Mouse (Mus musculus): ENCODE data around the gene Glis3. TPM values are rescaled to one million over a fixed set of nuclear protein-coding genes. Genes with fewer than 3 reads are reported as not detected.

Gene Glis3
- polyA plus RNA-seq, 1 experiment from 2014 or later, result 2.6 TPM

DNA sequence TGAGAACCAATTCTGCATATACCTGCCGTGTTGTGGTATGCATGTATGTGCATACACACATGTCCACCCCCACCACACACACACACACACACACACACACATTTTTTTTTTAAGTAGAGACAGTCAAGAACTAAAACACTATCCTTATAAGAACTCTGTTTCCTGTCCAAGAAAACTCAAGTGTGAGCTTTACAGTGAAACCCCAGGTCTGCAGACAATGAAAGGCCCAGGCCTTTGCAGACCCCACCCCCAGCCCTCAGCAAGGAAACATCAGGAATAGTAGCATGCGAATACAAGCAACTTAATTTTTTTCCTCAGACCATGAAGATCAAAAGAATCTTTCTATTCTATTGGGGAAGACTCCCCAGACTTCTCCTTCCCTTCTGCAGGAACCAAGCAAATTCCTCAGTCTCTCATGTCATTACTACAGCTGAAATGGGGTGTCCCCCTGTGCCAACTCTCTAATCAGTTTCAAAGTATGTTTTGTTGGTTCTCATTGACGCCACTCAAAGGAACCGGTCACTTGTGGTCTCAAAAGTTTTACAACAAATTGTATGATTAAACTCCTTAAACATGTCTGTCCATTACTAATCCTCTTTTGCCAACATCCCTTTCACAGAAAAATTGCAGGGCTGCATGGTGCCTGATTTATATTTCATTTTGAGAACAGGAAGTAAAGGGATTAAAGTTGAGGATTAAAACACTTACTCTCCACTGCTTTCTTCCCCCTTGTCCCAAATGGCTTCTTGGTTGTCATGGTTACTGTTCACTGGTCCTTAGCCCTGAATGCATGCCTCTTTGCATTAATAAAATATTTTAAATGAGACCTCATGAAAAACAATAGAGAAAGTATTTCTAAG lies 343.0 kb downstream of the Glis3 start:
- Histone ChIP-seq H3K27ac (peak overlapping the region; percentile 61; the same call in 1 of the 2 replicates), H3K4me1 (peaks cover 34% of the 10 kb centered on the region), H3K4me3 (no peak overlapping the region), H3K27me3 (ENCODE audit: low read depth, poor library complexity, severe bottlenecking) (no peaks in the 10 kb centered on the region), H3K36me3 (no peaks in the 10 kb centered on the region), H3K9me3 (replicated peaks) (no peaks in the 10 kb centered on the region)
- no peak for DNase-seq (ENCODE audit: low spot score)
- WGBS, result 78% methylated on average over 4 of the region's 4 CpGs

DNA sequence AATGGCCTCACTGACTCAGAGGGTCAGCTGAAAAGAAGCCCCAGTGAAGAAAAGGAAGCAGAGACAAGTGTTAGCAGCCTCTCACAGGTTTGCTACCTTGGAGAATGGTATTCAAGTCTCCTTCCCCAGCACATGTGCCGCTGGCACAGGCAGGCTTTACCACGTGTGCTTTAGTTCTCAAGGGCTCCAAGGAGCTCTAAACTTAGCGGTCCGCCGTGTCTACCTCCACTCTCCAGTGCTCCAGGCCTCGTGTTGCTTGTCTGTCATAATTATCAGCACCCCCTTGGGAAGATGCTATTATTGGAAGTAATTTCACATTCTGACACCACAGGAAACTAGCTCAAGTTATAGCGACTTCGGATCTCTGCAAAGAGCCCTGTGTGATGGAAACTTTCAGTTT lies 344.0 kb downstream of the Glis3 start:
- no peak for DNase-seq (ENCODE audit: low spot score)

GRCm38 (mm10) chr19:28333007-28333766 lies 346.7 kb downstream of the Glis3 start:
- H3K36me3 ChIP-seq, result no peaks in the 10 kb centered on the region
- H3K4me3 ChIP-seq, result no peak overlapping the region
- no peak overlapping the region for H3K27ac ChIP-seq
- no peaks in the 10 kb centered on the region for H3K27me3 ChIP-seq (ENCODE audit: low read depth, poor library complexity, severe bottlenecking)
- DNase-seq (ENCODE audit: low spot score), result no peak
- H3K4me1 ChIP-seq, result peaks cover 40% of the 10 kb centered on the region
- H3K9me3 ChIP-seq (replicated peaks), result no peaks in the 10 kb centered on the region
- 58% methylated on average over 11 of the region's 11 CpGs for WGBS

More for the DNA sequence above, 344.0 kb downstream of the Glis3 start:
- peak overlapping the region; percentile 56; the same call in 1 of the 2 replicates for H3K27ac ChIP-seq
- no peaks in the 10 kb centered on the region for H3K27me3 ChIP-seq (ENCODE audit: low read depth, poor library complexity, severe bottlenecking)
- no peaks in the 10 kb centered on the region for H3K9me3 ChIP-seq (replicated peaks)
- no peak overlapping the region for H3K4me3 ChIP-seq
- H3K36me3 ChIP-seq, result no peaks in the 10 kb centered on the region
- WGBS, result 81% methylated on average over 8 of the region's 8 CpGs
- H3K4me1 ChIP-seq, result peaks cover 37% of the 10 kb centered on the region

GRCm38 (mm10) chr19:28328444-28329110 lies 351.3 kb downstream of the Glis3 start:
- no peak overlapping the region for H3K4me3 ChIP-seq
- no peak for DNase-seq (ENCODE audit: low spot score)
- H3K9me3 ChIP-seq (replicated peaks), result no peaks in the 10 kb centered on the region
- H3K36me3 ChIP-seq, result no peaks in the 10 kb centered on the region
- H3K4me1 ChIP-seq, result peaks cover 19% of the 10 kb centered on the region
- WGBS, result 85% methylated on average over 16 of the region's 16 CpGs
- no peak overlapping the region for H3K27ac ChIP-seq
- no peaks in the 10 kb centered on the region for H3K27me3 ChIP-seq (ENCODE audit: low read depth, poor library complexity, severe bottlenecking)

DNA sequence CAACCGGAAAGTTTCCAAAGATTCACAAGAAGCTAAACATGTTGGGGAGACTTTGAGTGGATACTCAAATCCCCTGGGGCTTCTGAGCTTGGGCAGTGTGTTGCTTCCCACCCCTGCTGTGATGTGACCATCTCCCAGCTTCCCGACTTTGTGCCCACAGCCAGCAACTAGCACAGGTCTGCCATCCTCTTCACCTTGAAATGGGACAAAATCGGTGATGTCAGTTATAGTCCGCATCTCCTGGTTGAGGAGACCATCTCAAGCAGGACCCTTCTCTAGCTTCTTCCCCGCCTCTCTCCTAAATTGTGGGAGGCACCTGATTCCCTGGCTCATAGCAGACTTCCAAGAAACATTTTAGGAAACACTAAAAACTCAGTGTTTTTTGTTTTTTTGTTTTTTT lies 352.3 kb downstream of the Glis3 start:
- no peak overlapping the region for H3K27ac ChIP-seq
- peaks cover 9% of the 10 kb centered on the region for H3K4me1 ChIP-seq
- H3K27me3 ChIP-seq (ENCODE audit: low read depth, poor library complexity, severe bottlenecking), result no peaks in the 10 kb centered on the region
- WGBS, result 95% methylated on average over 5 of the region's 5 CpGs
- no peak overlapping the region for H3K4me3 ChIP-seq
- no peak for DNase-seq (ENCODE audit: low spot score)
- H3K36me3 ChIP-seq, result no peaks in the 10 kb centered on the region
- no peaks in the 10 kb centered on the region for H3K9me3 ChIP-seq (replicated peaks)

DNA sequence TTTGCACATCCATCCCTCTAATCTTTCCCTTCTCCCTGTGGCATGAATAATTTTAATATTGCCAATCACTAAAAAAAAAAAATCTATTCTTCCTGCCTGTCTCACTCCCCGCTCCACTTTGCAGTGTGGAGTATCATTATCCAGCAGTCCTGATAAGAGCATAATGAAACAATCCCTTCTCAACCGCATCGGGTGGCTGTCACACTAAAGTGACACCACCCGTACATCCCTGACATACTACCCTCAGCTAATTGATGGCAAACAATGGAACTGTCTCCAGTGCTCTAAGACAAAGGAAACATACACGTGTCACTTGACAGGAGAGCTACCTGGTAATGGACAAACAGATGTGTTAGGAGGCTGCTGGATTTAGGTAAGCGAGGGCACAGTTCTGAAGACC lies 373.8 kb downstream of the Glis3 start:
- Histone ChIP-seq H3K4me3 (no peak overlapping the region), H3K9me3 (replicated peaks) (no peaks in the 10 kb centered on the region), H3K4me1 (peaks cover 39% of the 10 kb centered on the region), H3K27ac (no peak overlapping the region), H3K27me3 (ENCODE audit: low read depth, poor library complexity, severe bottlenecking) (no peaks in the 10 kb centered on the region), H3K36me3 (no peaks in the 10 kb centered on the region)
- DNase-seq (ENCODE audit: low spot score), result no peak
- 81% methylated on average over 6 of the region's 6 CpGs for WGBS

GRCm38 (mm10) chr19:28305510-28305909 lies 374.4 kb downstream of the Glis3 start:
- no peak for DNase-seq (ENCODE audit: low spot score)
- Histone ChIP-seq H3K27ac (no peak overlapping the region), H3K4me3 (no peak overlapping the region), H3K9me3 (replicated peaks) (no peaks in the 10 kb centered on the region), H3K4me1 (peaks cover 44% of the 10 kb centered on the region), H3K36me3 (no peaks in the 10 kb centered on the region), H3K27me3 (ENCODE audit: low read depth, poor library complexity, severe bottlenecking) (no peaks in the 10 kb centered on the region)
- 44% methylated on average over 4 of the region's 4 CpGs for WGBS

DNA sequence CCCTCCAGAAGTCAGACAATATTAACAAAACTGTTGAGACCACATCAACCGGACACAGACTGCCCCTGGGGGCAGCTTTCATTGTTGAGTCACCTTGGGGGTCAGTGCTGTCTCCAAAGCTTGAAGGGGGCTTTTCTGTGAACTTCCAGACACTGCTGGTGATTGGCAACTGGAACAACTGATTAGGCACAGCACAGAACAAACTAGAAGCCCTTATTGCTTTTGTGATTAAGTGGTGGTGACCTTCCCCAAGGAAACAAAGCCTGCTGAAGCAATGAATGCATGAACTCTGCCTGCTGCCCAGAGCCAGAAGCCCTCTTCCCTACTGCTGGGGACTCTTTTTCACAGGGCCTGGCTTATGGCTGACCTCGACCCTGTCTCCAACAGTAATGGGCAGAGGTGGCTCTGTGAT lies 377.0 kb downstream of the Glis3 start:
- H3K27ac ChIP-seq, result 0 out of 2 replicates have a peak overlapping the region, but pooled peaks have one; percentile 4
- DNase-seq (ENCODE audit: low spot score), result no peak

GRCm38 (mm10) chr19:28300226-28300625 lies 379.7 kb downstream of the Glis3 start:
- Histone ChIP-seq H3K4me3 (no peak overlapping the region), H3K9me3 (replicated peaks) (no peaks in the 10 kb centered on the region), H3K27ac (peak overlapping the region; percentile 21; the same call in 1 of the 2 replicates), H3K36me3 (no peaks in the 10 kb centered on the region), H3K27me3 (ENCODE audit: low read depth, poor library complexity, severe bottlenecking) (no peaks in the 10 kb centered on the region), H3K4me1 (peaks cover 50% of the 10 kb centered on the region)
- WGBS, result 64% methylated on average over 8 of the region's 8 CpGs
- DNase-seq (ENCODE audit: low spot score), result peak; percentile 72

More for the DNA sequence above, 377.0 kb downstream of the Glis3 start:
- Histone ChIP-seq H3K4me3 (no peak overlapping the region), H3K36me3 (no peaks in the 10 kb centered on the region), H3K27me3 (ENCODE audit: low read depth, poor library complexity, severe bottlenecking) (no peaks in the 10 kb centered on the region), H3K4me1 (peaks cover 61% of the 10 kb centered on the region), H3K9me3 (replicated peaks) (no peaks in the 10 kb centered on the region)
- 55% methylated on average over 2 of the region's 2 CpGs for WGBS

DNA sequence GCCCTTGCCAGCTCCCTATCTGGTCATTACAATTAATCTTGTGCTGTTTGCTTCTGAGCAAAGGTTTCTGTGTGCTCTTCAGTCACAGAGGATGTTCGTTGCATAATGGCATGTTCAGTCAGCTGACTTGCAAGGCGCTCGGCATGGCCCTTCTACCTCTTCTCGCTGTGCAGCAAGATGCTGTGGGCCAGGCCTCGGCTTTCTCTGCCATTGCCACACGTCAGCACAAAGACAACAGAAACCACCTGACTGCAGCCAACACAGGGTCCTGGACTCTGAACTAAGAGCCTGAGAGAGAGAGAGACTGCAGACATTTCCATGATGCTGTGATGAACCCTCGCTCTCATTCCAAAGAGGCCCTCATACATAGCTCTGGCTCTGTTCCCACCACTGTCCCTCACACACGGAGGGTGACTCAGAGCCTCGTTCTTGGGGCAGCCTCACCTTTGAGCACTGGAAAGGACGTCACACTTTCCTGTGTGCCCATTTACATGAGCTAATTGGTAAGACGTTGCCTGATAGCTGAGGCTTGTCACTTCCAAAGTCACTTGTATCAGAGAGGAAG lies 380.6 kb downstream of the Glis3 start:
- Histone ChIP-seq H3K27me3 (ENCODE audit: low read depth, poor library complexity, severe bottlenecking) (no peaks in the 10 kb centered on the region), H3K27ac (peak overlapping the region; percentile 77), H3K9me3 (replicated peaks) (no peaks in the 10 kb centered on the region), H3K36me3 (no peaks in the 10 kb centered on the region), H3K4me1 (peaks cover 46% of the 10 kb centered on the region), H3K4me3 (no peak overlapping the region)
- no peak for DNase-seq (ENCODE audit: low spot score)
- 77% methylated on average over 11 of the region's 11 CpGs for WGBS

DNA sequence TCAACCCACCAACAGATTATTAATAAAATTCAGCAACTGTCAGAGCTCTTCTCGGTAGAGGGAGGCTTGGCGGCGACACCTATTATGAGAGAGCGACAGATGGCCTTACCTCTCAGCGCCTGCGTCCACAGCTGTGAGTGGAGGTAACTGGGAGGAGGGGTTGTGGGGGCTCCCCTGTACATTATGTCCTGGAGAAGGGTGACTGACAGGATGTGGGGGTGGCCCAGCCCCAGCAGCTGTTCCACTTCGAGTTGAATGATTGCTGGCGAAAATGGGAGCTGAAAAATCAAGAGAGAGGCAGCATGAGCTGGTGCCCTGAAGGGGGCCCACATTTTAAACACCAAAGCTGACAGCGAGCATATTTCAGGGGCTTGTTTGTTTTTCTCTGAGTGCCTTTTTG lies 381.2 kb downstream of the Glis3 start:
- no peaks in the 10 kb centered on the region for H3K27me3 ChIP-seq (ENCODE audit: low read depth, poor library complexity, severe bottlenecking)
- no peaks in the 10 kb centered on the region for H3K36me3 ChIP-seq
- DNase-seq (ENCODE audit: low spot score), result peak; percentile 56
- peak overlapping the region; percentile 77 for H3K27ac ChIP-seq
- WGBS, result 78% methylated on average over 9 of the region's 9 CpGs
- H3K4me3 ChIP-seq, result no peak overlapping the region
- no peaks in the 10 kb centered on the region for H3K9me3 ChIP-seq (replicated peaks)
- peaks cover 40% of the 10 kb centered on the region for H3K4me1 ChIP-seq

- no peaks in the 10 kb centered on the region for H3K36me3 ChIP-seq
- no peaks in the 10 kb centered on the region for H3K9me3 ChIP-seq (replicated peaks)
- DNase-seq (ENCODE audit: low spot score), result no peak
These were observed 388.3 kb downstream of the Glis3 start for GRCm38 (mm10) chr19:28291596-28291995.

More at GRCm38 (mm10) chr19:28291596-28291995, 388.3 kb downstream of the Glis3 start:
- Histone ChIP-seq H3K4me1 (no peaks in the 10 kb centered on the region), H3K27me3 (ENCODE audit: low read depth, poor library complexity, severe bottlenecking) (no peaks in the 10 kb centered on the region), H3K27ac (no peak overlapping the region), H3K4me3 (no peak overlapping the region)
- WGBS, result 85% methylated on average over 4 of the region's 4 CpGs
